Mouse (Mus musculus) ES-Bruce4 (cell line): ENCODE data around the gene Gm3164. TPM values are rescaled to one million over a fixed set of nuclear protein-coding genes. Genes with fewer than 3 reads are reported as not detected.
"Not testable (repeated sequence)": the region's sequence is repeated elsewhere in the genome, so short reads cannot be mapped to it uniquely, and the experiment has no call there.

Experiments used
- H3K27ac ChIP-seq: 2 replicates; pipeline ENCODE4 v1.5.1; 2012; ENCODE audit warnings: low read length, inconsistent platforms; ENCODE audit not compliant: insufficient read depth
- H3K27me3 ChIP-seq: 2 replicates; pipeline ENCODE4 v1.6.1; 2012; ENCODE audit warnings: mild to moderate bottlenecking, low read length, inconsistent platforms; ENCODE audit not compliant: control insufficient read depth, poor library complexity, insufficient read depth, severe bottlenecking
- H3K36me3 ChIP-seq: 2 replicates; pipeline ENCODE4 v1.6.1; 2012; ENCODE audit warnings: inconsistent platforms, mild to moderate bottlenecking, low read length, moderate library complexity; ENCODE audit not compliant: control insufficient read depth, poor library complexity, insufficient read depth, severe bottlenecking
- H3K4me1 ChIP-seq: one replicate; pipeline ENCODE4 v1.8.1; 2011; ENCODE audit warnings: low read length; ENCODE audit not compliant: control insufficient read depth, insufficient read depth
- H3K4me3 ChIP-seq: 2 replicates; pipeline ENCODE4 v1.5.1; 2011; ENCODE audit warnings: low read depth, mild to moderate bottlenecking, low read length
- H3K9ac ChIP-seq: 2 replicates; pipeline ENCODE4 v1.6.1; 2012; ENCODE audit warnings: low read depth, mild to moderate bottlenecking, inconsistent platforms; ENCODE audit not compliant: poor library complexity, severe bottlenecking
- H3K9me3 ChIP-seq: replicated peaks from 2 replicates; pipeline ENCODE4 v1.6.1; 2012; ENCODE audit warnings: mild to moderate bottlenecking, low read length, inconsistent platforms; ENCODE audit not compliant: control insufficient read depth, poor library complexity, insufficient read depth, severe bottlenecking
- polyA plus RNA-seq: library from polyadenylated mRNA; stranded (reverse); fragments of >200 nt; gene quantifications from 2 replicates; pipeline ENCODE4 v1.2.4, GENCODE M21; 2011; ENCODE audit warnings: low read depth; ENCODE audit not compliant: missing spikeins, insufficient read depth, insufficient read length

Gm3164 gene
- polyA plus RNA-seq, 1 experiment, result 1.2 TPM

DNA sequence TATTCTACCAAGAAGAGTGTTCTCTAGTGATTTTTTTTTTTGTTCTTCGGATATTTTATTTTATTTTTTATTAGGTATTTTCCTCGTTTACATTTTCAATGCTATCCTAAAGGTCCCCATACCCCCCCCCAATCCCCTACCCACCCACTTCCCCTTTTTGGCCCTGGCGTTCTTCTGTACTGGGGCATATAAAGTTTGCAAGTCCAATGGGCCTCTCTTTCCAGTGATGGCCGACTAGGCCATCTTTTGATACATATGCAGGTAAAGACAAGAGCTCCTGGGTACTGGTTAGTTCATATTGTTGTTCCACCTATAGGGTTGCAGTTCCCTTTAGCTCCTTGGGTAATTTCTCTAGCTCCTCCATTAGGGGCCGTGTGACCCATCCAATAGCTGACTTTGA, 14.0 kb upstream of the Gm3164 start:
- H3K4me1 ChIP-seq, H3K9ac ChIP-seq, H3K27ac ChIP-seq: not testable (repeated sequence)

GRCm38 (mm10) chr14:4403840-4404239, 11.4 kb upstream of the Gm3164 start:
- not testable (repeated sequence) for H3K9ac ChIP-seq, H3K9me3 ChIP-seq, H3K4me3 ChIP-seq, H3K27me3 ChIP-seq, H3K36me3 ChIP-seq, H3K27ac ChIP-seq, H3K4me1 ChIP-seq

More for the DNA sequence above, 14.0 kb upstream of the Gm3164 start:
- H3K27me3 ChIP-seq, H3K4me3 ChIP-seq, H3K36me3 ChIP-seq, H3K9me3 ChIP-seq: not testable (repeated sequence)

DNA sequence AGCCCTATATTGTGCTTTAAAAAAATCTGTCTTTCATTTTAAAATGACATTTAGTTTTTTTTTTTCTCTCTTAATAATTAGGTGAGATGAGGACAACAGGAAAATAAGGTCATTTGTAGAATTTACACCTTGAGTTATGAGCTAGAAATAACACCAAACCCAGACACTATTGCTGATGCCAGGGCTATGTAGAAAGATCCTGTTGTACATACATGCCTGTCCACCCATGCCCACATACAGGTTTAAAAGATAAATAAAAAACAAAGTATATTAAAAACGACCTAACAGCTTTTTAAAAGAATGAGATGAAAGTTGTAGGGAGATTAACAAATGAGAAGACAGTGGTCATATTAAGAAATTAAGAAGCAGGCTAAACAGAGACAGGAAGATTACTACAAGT, 5.3 kb upstream of the Gm3164 start:
- not testable (repeated sequence) for H3K36me3 ChIP-seq, H3K4me1 ChIP-seq, H3K9me3 ChIP-seq

GRCm38 (mm10) chr14:4430692-4431091, 15.4 kb downstream of the Gm3164 start, which contains the start of gene Gm3173:
TSS of gene Gm3173 (plus strand) at chr14:4430992.
- H3K27me3 ChIP-seq, H3K4me3 ChIP-seq, H3K27ac ChIP-seq, H3K9ac ChIP-seq, H3K9me3 ChIP-seq, H3K36me3 ChIP-seq, H3K4me1 ChIP-seq: not testable (repeated sequence)

More for the DNA sequence above, 5.3 kb upstream of the Gm3164 start:
- H3K27me3 ChIP-seq, H3K27ac ChIP-seq, H3K9ac ChIP-seq, H3K4me3 ChIP-seq: not testable (repeated sequence)

- not testable (repeated sequence) for H3K9me3 ChIP-seq, H3K9ac ChIP-seq, H3K36me3 ChIP-seq, H3K27ac ChIP-seq, H3K4me1 ChIP-seq, H3K4me3 ChIP-seq, H3K27me3 ChIP-seq
Measured at GRCm38 (mm10) chr14:4481445-4481844, 66.2 kb downstream of the Gm3164 start, which contains the start of gene Gm3182. TSS of gene Gm3182 (plus strand) at chr14:4481745.

Other genes starting within 250 kb of the Gm3164 start
- not detected in 2 replicates for gene Gm2974, start 232.9 kb upstream of the Gm3164 start, polyA plus RNA-seq
- not detected in 2 replicates for gene Gm3138, start 165.8 kb upstream of the Gm3164 start, polyA plus RNA-seq
- gene Gm3149, start 98.2 kb upstream of the Gm3164 start, polyA plus RNA-seq, result not detected in 2 replicates
- gene 2610042L04Rik, start 80.7 kb upstream of the Gm3164 start, polyA plus RNA-seq, result not detected in 2 replicates
- not detected in 2 replicates for gene Gm3159, start 17.9 kb upstream of the Gm3164 start, polyA plus RNA-seq
- 1.5 TPM in 1 of 2 replicates, not detected in the other for gene Gm3173, start 15.5 kb downstream of the Gm3164 start, polyA plus RNA-seq
- not detected in 2 replicates for gene Gm3182, start 66.3 kb downstream of the Gm3164 start, polyA plus RNA-seq
- gene Gm3047, start 140.0 kb downstream of the Gm3164 start, polyA plus RNA-seq, result not detected in 2 replicates
- not detected in 2 replicates for gene Gm8159, start 216.9 kb downstream of the Gm3164 start, polyA plus RNA-seq
- gene Gm3239, start 248.7 kb downstream of the Gm3164 start, polyA plus RNA-seq, result not detected in 2 replicates